Mouse (Mus musculus) C2C12 (cell line): Measurements from ENCODE around the gene Apc2. TPM values are rescaled to one million over a fixed set of nuclear protein-coding genes. Genes with fewer than 3 reads are reported as not detected.

Experiments
- H3K27me3 ChIP-seq: one replicate; pipeline ENCODE4 v1.6.1; 2011; ENCODE audit not compliant: control insufficient read depth, insufficient read depth, insufficient read length
- H3K36me3 ChIP-seq: one replicate; pipeline ENCODE4 v1.6.1; 2011; ENCODE audit not compliant: control insufficient read depth, insufficient read depth
- H3K4me3 ChIP-seq: one replicate; pipeline ENCODE4 v1.5.1; 2011; ENCODE audit warnings: mild to moderate bottlenecking, control low read depth; ENCODE audit not compliant: poor library complexity, insufficient read depth, severe bottlenecking
- H3K79me2 ChIP-seq: one replicate; pipeline ENCODE4 v1.6.1; 2011; ENCODE audit not compliant: control insufficient read depth, insufficient read depth
- H3K79me3 ChIP-seq: one replicate; pipeline ENCODE4 v1.6.1; 2011; ENCODE audit warnings: low read depth, control low read depth
- H3ac ChIP-seq: one replicate; pipeline ENCODE3; 2011; ENCODE audit warnings: low read depth; ENCODE audit not compliant: control insufficient read depth, insufficient read length
- CEBPB ChIP-seq: IDR thresholded peaks from one replicate; pipeline ENCODE4 v1.6.1; 2011; ENCODE audit warnings: low read depth, mild to moderate bottlenecking, control low read depth, moderate library complexity
- CTCF ChIP-seq: IDR thresholded peaks from one replicate; pipeline ENCODE4 v1.5.1; 2011; ENCODE audit not compliant: control insufficient read depth, insufficient read depth, insufficient read length
- FOSL1 ChIP-seq: IDR thresholded peaks from one replicate; pipeline ENCODE4 v1.8.0; 2011; ENCODE audit warnings: mild to moderate bottlenecking, low read length; ENCODE audit not compliant: poor library complexity, insufficient read depth, severe bottlenecking
- MAX ChIP-seq: IDR thresholded peaks from one replicate; pipeline ENCODE4 v1.6.1; 2011; ENCODE audit warnings: mild to moderate bottlenecking, control low read depth
- MYOD1 ChIP-seq: IDR thresholded peaks from one replicate; pipeline ENCODE4 v1.6.1; 2011; ENCODE audit warnings: low read depth; ENCODE audit not compliant: control insufficient read depth, insufficient read length
- MYOG ChIP-seq: IDR thresholded peaks from one replicate; pipeline ENCODE4 v1.6.1; 2011; ENCODE audit not compliant: control insufficient read depth, insufficient read length; ENCODE audit errors: extremely low read depth
- USF1 ChIP-seq: IDR thresholded peaks from one replicate; pipeline ENCODE4 v1.6.1; 2011; ENCODE audit warnings: low read depth, mild to moderate bottlenecking, control low read depth, moderate library complexity
- polyA plus RNA-seq: library from polyadenylated mRNA; unstranded; fragments of >200 nt; fragmentation: generic; extraction: Trizol; gene quantifications from one replicate; pipeline ENCODE4 v1.2.1, GENCODE M21; 2012; ENCODE audit warnings: missing spikeins

Gene Apc2
- polyA plus RNA-seq, 1 experiment: 0.20 TPM

- TF ChIP-seq MAX (no peak), MYOG (no peak), USF1 (no peak), FOSL1 (no peak), MYOD1 (no peak), CTCF (no peak), CEBPB (no peak)
- Histone ChIP-seq H3K36me3 (no peaks in the 10 kb centered on the region), H3K79me2 (no peaks in the 10 kb centered on the region), H3ac (no peak overlapping the region), H3K27me3 (no peaks in the 10 kb centered on the region), H3K79me3 (no peaks in the 10 kb centered on the region), H3K4me3 (no peak overlapping the region)
These were observed 36.1 kb downstream of the Apc2 start for GRCm38 (mm10) chr10:80331636-80332524.

- Histone ChIP-seq H3K4me3 (no peak overlapping the region), H3K79me2 (no peaks in the 10 kb centered on the region), H3K27me3 (no peaks in the 10 kb centered on the region), H3ac (no peak overlapping the region), H3K79me3 (no peaks in the 10 kb centered on the region), H3K36me3 (no peaks in the 10 kb centered on the region)
- TF ChIP-seq CTCF (no peak), MYOD1 (no peak), USF1 (no peak), FOSL1 (no peak), CEBPB (no peak), MAX (no peak), MYOG (no peak)
These were observed 36.8 kb downstream of the Apc2 start for GRCm38 (mm10) chr10:80332525-80332989.

GRCm38 (mm10) chr10:80336263-80336662, 40.5 kb downstream of the Apc2 start:
- Histone ChIP-seq H3K36me3 (no peaks in the 10 kb centered on the region), H3K27me3 (no peaks in the 10 kb centered on the region), H3K4me3 (no peak overlapping the region), H3ac (no peak overlapping the region), H3K79me3 (no peaks in the 10 kb centered on the region), H3K79me2 (no peaks in the 10 kb centered on the region)
- TF ChIP-seq MYOG: no peak
- no peak for TF ChIP-seq CTCF
- TF ChIP-seq FOSL1: no peak
- no peak for TF ChIP-seq USF1
- no peak for TF ChIP-seq MAX
- TF ChIP-seq MYOD1: no peak
- TF ChIP-seq CEBPB: no peak

- Histone ChIP-seq H3K79me3 (no peaks in the 10 kb centered on the region), H3ac (no peak overlapping the region), H3K79me2 (no peaks in the 10 kb centered on the region), H3K27me3 (no peaks in the 10 kb centered on the region), H3K4me3 (no peak overlapping the region), H3K36me3 (no peaks in the 10 kb centered on the region)
- TF ChIP-seq CTCF (peak; percentile 77), USF1 (peak; percentile 87), MAX (no peak), FOSL1 (no peak)
These were observed 44.4 kb downstream of the Apc2 start for GRCm38 (mm10) chr10:80339941-80340750.

GRCm38 (mm10) chr10:80341026-80341425, 45.2 kb downstream of the Apc2 start:
- no peaks in the 10 kb centered on the region for H3K36me3 ChIP-seq
- H3K4me3 ChIP-seq: no peak overlapping the region
- H3K79me3 ChIP-seq: no peaks in the 10 kb centered on the region
- TF ChIP-seq USF1 (no peak), CTCF (no peak), FOSL1 (no peak), CEBPB (no peak), MAX (no peak), MYOD1 (no peak), MYOG (no peak)
- H3ac ChIP-seq: no peak overlapping the region
- H3K79me2 ChIP-seq: no peaks in the 10 kb centered on the region
- H3K27me3 ChIP-seq: no peaks in the 10 kb centered on the region
